Mouse (Mus musculus): ENCODE measurements around the gene 6030408B16Rik.
A peak's percentile ranks its signal among the peaks of the same experiment; 100 is the strongest.

6030408B16Rik gene

GRCm38 (mm10) chr15:101295106-101295505 is 2.1 kb downstream of the 6030408B16Rik start:
- no peak for DNase-seq (ENCODE audit: inconsistent age in 2 of 2, low spot score in 1 of 2)

DNA sequence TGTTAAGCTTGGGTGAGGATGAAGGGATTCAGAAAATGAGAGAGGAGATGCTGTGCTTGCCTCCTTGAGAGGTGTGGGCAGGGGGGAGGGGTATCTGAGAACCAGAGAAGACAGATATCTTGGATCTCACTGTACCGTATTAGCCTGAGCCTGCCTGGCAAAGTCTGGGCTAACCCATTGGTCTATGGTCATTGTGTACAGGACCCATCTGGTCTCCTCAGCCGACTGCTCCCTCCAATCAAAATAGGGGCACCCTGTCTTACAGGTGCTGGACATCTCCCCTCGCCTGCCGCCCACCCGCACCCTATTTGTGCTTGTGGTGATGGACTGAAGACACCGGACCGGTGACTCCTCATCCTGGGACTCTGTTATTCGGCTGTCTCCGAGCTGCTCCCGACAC is 2.6 kb downstream of the 6030408B16Rik start:
- DNase-seq (ENCODE audit: inconsistent age in 2 of 2, low spot score in 1 of 2): no peak

- no peak for DNase-seq (ENCODE audit: inconsistent age in 2 of 2, low spot score in 1 of 2)
Observed at GRCm38 (mm10) chr15:101296091-101296490, 3.1 kb downstream of the 6030408B16Rik start.

GRCm38 (mm10) chr15:101297988-101298387 is 5.0 kb downstream of the 6030408B16Rik start:
- DNase-seq (ENCODE audit: inconsistent age in 2 of 2, low spot score in 1 of 2): no peak

DNA sequence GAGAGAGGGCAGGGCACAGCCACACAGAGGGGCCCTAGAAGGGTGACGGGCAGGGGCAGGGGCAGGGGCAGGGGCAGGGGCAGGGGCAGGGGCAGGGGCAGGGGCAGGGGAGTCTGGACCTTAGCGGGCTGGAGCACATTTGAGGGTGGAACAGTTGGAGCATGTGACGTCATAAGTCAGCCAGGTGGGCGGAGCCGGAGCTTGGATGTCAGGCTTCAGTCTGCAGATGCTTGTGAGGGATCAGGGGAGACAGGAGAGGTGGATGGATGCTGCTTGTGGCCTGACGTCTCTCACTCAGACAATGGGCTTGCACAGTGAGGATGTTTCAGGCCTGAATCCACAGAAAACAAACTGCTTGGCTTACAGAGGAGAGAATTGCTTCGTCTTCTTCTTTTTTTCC is 5.5 kb downstream of the 6030408B16Rik start:
- no peak for DNase-seq (ENCODE audit: inconsistent age in 2 of 2, low spot score in 1 of 2)

GRCm38 (mm10) chr15:101299480-101299960 is 6.5 kb downstream of the 6030408B16Rik start:
- DNase-seq (ENCODE audit: inconsistent age in 2 of 2, low spot score in 1 of 2): no peak

- DNase-seq (ENCODE audit: inconsistent age in 2 of 2, low spot score in 1 of 2): no peak
Observed at GRCm38 (mm10) chr15:101300128-101300527, 7.1 kb downstream of the 6030408B16Rik start.

DNA sequence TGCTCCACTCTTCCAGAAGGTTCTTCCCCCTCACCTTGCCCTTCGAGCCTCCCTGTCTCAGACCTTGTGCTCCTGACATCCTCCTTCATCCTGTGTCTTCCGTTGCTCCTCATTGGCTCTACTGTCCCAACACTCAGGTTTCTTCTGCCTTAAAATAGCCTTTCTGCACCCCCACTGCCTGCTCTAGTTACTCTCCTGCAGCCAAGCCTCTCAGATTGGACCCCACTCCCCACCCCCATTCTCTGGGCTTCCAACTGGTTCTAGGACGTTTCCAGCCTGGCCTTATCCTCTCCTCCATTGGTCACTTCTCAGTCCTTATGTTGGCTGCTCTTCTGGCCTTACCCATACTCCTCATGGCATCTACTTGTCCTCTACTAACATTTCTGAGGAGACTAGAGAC is 9.2 kb downstream of the 6030408B16Rik start:
- DNase-seq (ENCODE audit: inconsistent age in 2 of 2, low spot score in 1 of 2): no peak

GRCm38 (mm10) chr15:101303830-101304229 is 10.8 kb downstream of the 6030408B16Rik start:
- DNase-seq (ENCODE audit: inconsistent age in 2 of 2, low spot score in 1 of 2): no peak

GRCm38 (mm10) chr15:101306459-101306858 is 13.4 kb downstream of the 6030408B16Rik start:
- DNase-seq (ENCODE audit: inconsistent age in 2 of 2, low spot score in 1 of 2): no peak

GRCm38 (mm10) chr15:101308440-101309348 is 15.7 kb downstream of the 6030408B16Rik start:
- DNase-seq (ENCODE audit: inconsistent age in 2 of 2, low spot score in 1 of 2): peak in 1 of 2 experiments; percentile 50

DNA sequence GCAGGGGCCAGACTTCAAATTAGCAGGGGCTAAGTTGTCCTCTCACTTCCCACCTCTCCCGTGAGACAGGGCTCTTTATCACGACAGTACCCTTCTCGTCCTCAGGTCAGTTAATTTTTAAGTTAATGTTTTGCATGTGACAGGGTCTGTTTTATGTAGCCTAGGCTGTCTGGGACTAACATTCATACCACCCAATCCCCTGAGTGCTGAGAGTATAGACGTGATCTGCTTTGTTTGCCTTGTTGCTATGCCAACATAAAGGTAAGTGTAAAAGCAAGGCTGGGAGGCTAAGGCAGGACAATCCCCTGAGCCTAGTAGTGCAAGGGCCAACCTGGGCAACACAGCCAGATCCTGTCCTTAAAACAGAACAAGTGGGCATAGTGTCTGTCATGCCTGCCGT is 16.5 kb downstream of the 6030408B16Rik start:
- no peak for DNase-seq (ENCODE audit: inconsistent age in 2 of 2, low spot score in 1 of 2)

- no peak for DNase-seq (ENCODE audit: inconsistent age in 2 of 2, low spot score in 1 of 2)
Observed at GRCm38 (mm10) chr15:101311087-101311770, 18.2 kb downstream of the 6030408B16Rik start.

- peak; percentile 48 to 74 for DNase-seq (ENCODE audit: inconsistent age in 2 of 2, low spot score in 1 of 2)
Observed at GRCm38 (mm10) chr15:101312006-101312405, 19.0 kb downstream of the 6030408B16Rik start.

DNA sequence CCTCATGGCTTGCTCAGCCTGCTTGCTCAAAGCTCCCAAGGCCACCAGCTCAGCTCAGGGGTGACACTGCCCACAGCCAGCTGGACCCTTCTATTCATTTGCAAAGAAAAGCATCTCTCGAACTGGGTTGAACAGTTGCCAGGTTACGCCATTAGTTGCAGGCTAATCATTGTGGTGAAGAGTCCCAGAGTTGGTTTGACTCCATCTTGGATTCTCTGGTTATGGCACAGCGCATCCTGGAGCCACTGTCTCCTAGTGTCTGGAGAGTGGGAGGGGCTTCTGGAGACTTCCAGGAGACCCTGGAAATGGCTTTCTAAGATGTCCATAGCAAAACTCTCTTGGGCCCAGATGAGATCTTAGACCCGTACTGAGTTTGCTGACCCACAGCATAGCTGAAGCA is 22.4 kb downstream of the 6030408B16Rik start:
- peak in 1 of 2 experiments; percentile 46 for DNase-seq (ENCODE audit: inconsistent age in 2 of 2, low spot score in 1 of 2)

- peak; percentile 93 to 97 for DNase-seq (ENCODE audit: inconsistent age in 2 of 2, low spot score in 1 of 2)
Observed at GRCm38 (mm10) chr15:101315832-101316231, 22.8 kb downstream of the 6030408B16Rik start.

- peak; percentile 33 to 56 for DNase-seq (ENCODE audit: inconsistent age in 2 of 2, low spot score in 1 of 2)
Observed at GRCm38 (mm10) chr15:101316279-101316912, 23.4 kb downstream of the 6030408B16Rik start.

- peak; percentile 37 to 62 for DNase-seq (ENCODE audit: inconsistent age in 2 of 2, low spot score in 1 of 2)
Observed at GRCm38 (mm10) chr15:101316913-101317813, 24.2 kb downstream of the 6030408B16Rik start.

DNA sequence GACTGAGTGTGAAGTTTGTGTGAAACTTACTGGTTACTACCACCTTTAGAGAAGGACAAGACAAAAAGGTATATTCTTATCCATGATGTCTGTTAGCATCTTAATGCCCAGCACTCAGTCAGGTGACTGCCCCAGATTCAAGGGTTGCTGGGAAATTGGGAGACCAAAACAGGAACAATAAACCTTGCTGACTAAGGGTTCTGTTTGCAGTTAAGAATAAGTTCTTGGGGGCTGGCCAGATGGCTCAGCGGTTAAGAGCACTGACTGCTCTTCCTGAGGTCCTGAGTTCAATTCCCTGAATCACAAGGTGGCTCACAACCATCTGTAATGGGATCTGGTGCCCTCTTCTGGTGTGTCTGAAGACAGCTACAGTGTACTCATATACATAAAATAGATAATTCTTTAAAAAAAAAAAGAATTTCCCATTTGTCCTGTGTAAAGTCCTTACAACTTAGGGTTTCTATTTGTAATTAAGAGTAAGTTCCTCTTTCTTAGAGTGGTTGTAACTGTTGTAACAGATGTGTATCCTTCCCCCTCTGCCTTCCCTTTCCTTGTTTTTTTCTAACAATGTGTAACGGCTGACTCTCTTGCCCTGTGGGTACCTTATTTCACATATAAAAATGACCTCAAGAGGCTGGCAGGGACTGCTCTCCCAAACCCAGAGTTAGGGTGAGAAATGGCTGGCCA is 24.9 kb downstream of the 6030408B16Rik start:
- peak in 1 of 2 experiments; percentile 61 for DNase-seq (ENCODE audit: inconsistent age in 2 of 2, low spot score in 1 of 2)

Measured in adrenal gland, adult (tissue).